Mouse (Mus musculus): ENCODE data around the gene Cyp11a1. TPM values are rescaled to one million over a fixed set of nuclear protein-coding genes. Genes with fewer than 3 reads are reported as not detected.

Gene Cyp11a1
- polyA plus RNA-seq, 1 experiment = 0.67 TPM

GRCm38 (mm10) chr9:57992781-57993591 is 13.2 kb upstream of the Cyp11a1 start:
- Histone ChIP-seq H3K27ac (ENCODE audit: insufficient read depth, low read length) (no peak overlapping the region), H3K4me1 (ENCODE audit: control insufficient read depth, insufficient read depth, insufficient read length) (peaks cover 22% of the 10 kb centered on the region; the same call in 1 of the 2 replicates), H3K27me3 (ENCODE audit: control insufficient read depth, insufficient read depth, low read length) (peaks cover 2% of the 10 kb centered on the region; the same call in 1 of the 2 replicates), H3K36me3 (ENCODE audit: control insufficient read depth, insufficient read depth, low read length) (no peaks in the 10 kb centered on the region), H3K4me3 (ENCODE audit: extremely low read depth, insufficient read depth, insufficient read length) (no peak overlapping the region)
- no peak for DNase-seq (ENCODE audit: low read depth in 1 of 2, low spot score in 2 of 2)
- no peak for TF ChIP-seq CTCF (IDR thresholded peaks at IDR 0.05; ENCODE audit: extremely low read depth, insufficient read depth, insufficient read length, insufficient replicate concordance)
- no peak for TF ChIP-seq POLR2A (IDR thresholded peaks at IDR 0.05; ENCODE audit: low read depth, low read length)
- WGBS = 37% methylated on average over 8 of the region's 8 CpGs

GRCm38 (mm10) chr9:57995282-57995681 is 10.9 kb upstream of the Cyp11a1 start:
- 50% methylated on average over 4 of the region's 4 CpGs for WGBS
- Histone ChIP-seq H3K27ac (ENCODE audit: insufficient read depth, low read length) (no peak overlapping the region), H3K36me3 (ENCODE audit: control insufficient read depth, insufficient read depth, low read length) (no peaks in the 10 kb centered on the region), H3K4me1 (ENCODE audit: control insufficient read depth, insufficient read depth, insufficient read length) (peaks cover 10% of the 10 kb centered on the region; the same call in 1 of the 2 replicates), H3K4me3 (ENCODE audit: extremely low read depth, insufficient read depth, insufficient read length) (no peak overlapping the region), H3K27me3 (ENCODE audit: control insufficient read depth, insufficient read depth, low read length) (peaks cover 2% of the 10 kb centered on the region; the same call in 1 of the 2 replicates)
- 0 out of 2 replicates have a peak, but pooled peaks have one; percentile 6 for TF ChIP-seq CTCF (IDR thresholded peaks at IDR 0.05; ENCODE audit: extremely low read depth, insufficient read depth, insufficient read length, insufficient replicate concordance)
- no peak for TF ChIP-seq POLR2A (IDR thresholded peaks at IDR 0.05; ENCODE audit: low read depth, low read length)
- DNase-seq (ENCODE audit: low read depth in 1 of 2, low spot score in 2 of 2) = peak in 1 of 2 experiments; percentile 34

- DNase-seq (ENCODE audit: low read depth in 1 of 2, low spot score in 2 of 2) = no peak
- no peak overlapping the region for H3K4me3 ChIP-seq (ENCODE audit: extremely low read depth, insufficient read depth, insufficient read length)
- H3K27ac ChIP-seq (ENCODE audit: insufficient read depth, low read length) = no peak overlapping the region
- peaks cover 2% of the 10 kb centered on the region; the same call in 1 of the 2 replicates for H3K27me3 ChIP-seq (ENCODE audit: control insufficient read depth, insufficient read depth, low read length)
- WGBS = 49% methylated on average over 13 of the region's 13 CpGs
- peaks cover 9% of the 10 kb centered on the region; the same call in 1 of the 2 replicates for H3K4me1 ChIP-seq (ENCODE audit: control insufficient read depth, insufficient read depth, insufficient read length)
- TF ChIP-seq CTCF (IDR thresholded peaks at IDR 0.05; ENCODE audit: extremely low read depth, insufficient read depth, insufficient read length, insufficient replicate concordance) (no peak), POLR2A (IDR thresholded peaks at IDR 0.05; ENCODE audit: low read depth, low read length) (no peak)
- H3K36me3 ChIP-seq (ENCODE audit: control insufficient read depth, insufficient read depth, low read length) = no peaks in the 10 kb centered on the region
Observed at GRCm38 (mm10) chr9:57997511-57998031, 8.6 kb upstream of the Cyp11a1 start.

DNA sequence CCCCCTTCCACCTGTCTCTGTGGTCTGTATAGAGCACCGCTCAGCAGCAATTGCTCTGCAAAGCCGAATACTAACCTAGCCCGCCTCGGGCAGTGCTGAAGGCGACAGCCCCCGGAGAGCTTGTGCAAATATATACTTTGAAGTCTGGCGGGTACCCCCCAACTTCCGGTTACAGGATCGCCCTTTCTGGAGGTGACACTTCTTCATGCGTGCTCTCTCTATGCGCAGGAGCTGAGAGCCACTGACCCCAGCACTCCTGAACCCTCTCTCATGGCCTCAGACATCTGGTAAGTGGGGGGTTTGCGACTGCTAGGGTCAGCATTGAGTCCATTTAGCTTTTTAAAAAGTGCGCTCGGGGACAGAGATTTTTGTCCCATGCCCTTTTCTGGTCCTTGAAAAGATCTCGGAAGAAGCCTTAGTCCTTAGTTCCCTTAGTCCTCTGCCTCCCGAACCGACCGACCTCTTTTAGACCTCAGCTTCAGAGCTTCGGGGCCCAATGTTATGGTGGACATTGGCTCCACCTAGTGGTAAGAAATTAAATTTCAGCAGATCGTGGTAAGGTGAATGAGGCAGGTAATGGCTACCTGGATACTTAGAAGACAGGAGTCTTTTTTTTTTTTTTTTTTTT is 8.1 kb upstream of the Cyp11a1 start:
- DNase-seq (ENCODE audit: low read depth in 1 of 2, low spot score in 2 of 2) = peak; percentile 47 to 54
- TF ChIP-seq POLR2A (IDR thresholded peaks at IDR 0.05; ENCODE audit: low read depth, low read length) (no peak), CTCF (IDR thresholded peaks at IDR 0.05; ENCODE audit: extremely low read depth, insufficient read depth, insufficient read length, insufficient replicate concordance) (peak; percentile 71; the same call in 1 of the 2 replicates)
- 4% methylated on average over 20 of the region's 20 CpGs for WGBS
- Histone ChIP-seq H3K4me1 (ENCODE audit: control insufficient read depth, insufficient read depth, insufficient read length) (peaks cover 9% of the 10 kb centered on the region; the same call in 1 of the 2 replicates), H3K27ac (ENCODE audit: insufficient read depth, low read length) (no peak overlapping the region), H3K36me3 (ENCODE audit: control insufficient read depth, insufficient read depth, low read length) (no peaks in the 10 kb centered on the region), H3K4me3 (ENCODE audit: extremely low read depth, insufficient read depth, insufficient read length) (peak overlapping the region; percentile 30), H3K27me3 (ENCODE audit: control insufficient read depth, insufficient read depth, low read length) (peaks cover 2% of the 10 kb centered on the region; the same call in 1 of the 2 replicates)

DNA sequence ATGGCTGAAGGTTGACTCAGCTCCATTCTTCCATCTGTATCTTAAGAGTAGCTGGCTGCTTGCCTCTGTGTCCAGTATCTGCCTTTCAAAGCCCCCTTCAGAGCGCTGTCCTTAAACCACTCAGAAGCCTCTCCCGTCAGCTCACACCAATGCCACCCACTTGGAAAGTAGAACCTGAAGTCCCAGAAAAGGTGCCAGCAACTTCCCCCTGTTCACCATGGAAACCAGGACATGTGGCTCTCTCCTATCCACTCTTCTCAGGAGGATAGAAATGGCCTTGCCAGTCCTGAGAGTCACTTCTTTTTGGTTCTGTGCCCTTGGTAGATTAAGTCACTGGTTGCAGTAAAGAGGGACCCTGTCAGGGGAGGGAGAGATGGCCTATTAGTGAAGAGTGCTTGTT is 7.5 kb upstream of the Cyp11a1 start:
- H3K27ac ChIP-seq (ENCODE audit: insufficient read depth, low read length) = no peak overlapping the region
- peaks cover 2% of the 10 kb centered on the region; the same call in 1 of the 2 replicates for H3K27me3 ChIP-seq (ENCODE audit: control insufficient read depth, insufficient read depth, low read length)
- 0 out of 2 replicates have a peak, but pooled peaks cover 5% of the 10 kb centered on the region for H3K4me1 ChIP-seq (ENCODE audit: control insufficient read depth, insufficient read depth, insufficient read length)
- WGBS = 61% methylated on average over 2 of the region's 2 CpGs
- H3K36me3 ChIP-seq (ENCODE audit: control insufficient read depth, insufficient read depth, low read length) = no peaks in the 10 kb centered on the region
- TF ChIP-seq CTCF (IDR thresholded peaks at IDR 0.05; ENCODE audit: extremely low read depth, insufficient read depth, insufficient read length, insufficient replicate concordance) = no peak
- no peak for TF ChIP-seq POLR2A (IDR thresholded peaks at IDR 0.05; ENCODE audit: low read depth, low read length)
- H3K4me3 ChIP-seq (ENCODE audit: extremely low read depth, insufficient read depth, insufficient read length) = no peak overlapping the region
- DNase-seq (ENCODE audit: low read depth in 1 of 2, low spot score in 2 of 2) = no peak

DNA sequence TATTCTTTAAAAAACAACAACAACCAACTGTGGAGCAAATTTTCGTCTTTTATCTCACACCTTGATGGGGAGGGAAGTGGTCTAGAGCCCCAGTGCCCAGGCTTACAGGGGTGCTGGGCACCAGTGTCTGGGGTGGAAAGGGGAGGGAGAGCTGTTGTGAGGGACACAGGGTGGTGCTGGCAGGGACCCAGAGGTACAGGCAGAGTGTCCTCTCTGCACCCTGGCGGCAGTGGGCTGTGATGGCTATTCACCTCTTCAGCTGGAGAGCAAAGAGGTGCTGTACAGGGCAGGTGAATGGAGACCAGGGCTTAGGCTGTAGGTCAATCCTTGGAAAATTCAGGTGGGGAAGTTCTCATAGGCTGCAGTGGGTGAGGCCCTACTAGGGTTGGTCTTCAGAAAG is 6.5 kb upstream of the Cyp11a1 start:
- no peak overlapping the region for H3K27ac ChIP-seq (ENCODE audit: insufficient read depth, low read length)
- DNase-seq (ENCODE audit: low read depth in 1 of 2, low spot score in 2 of 2) = no peak
- 0 out of 2 replicates have a peak, but pooled peaks cover 4% of the 10 kb centered on the region for H3K4me1 ChIP-seq (ENCODE audit: control insufficient read depth, insufficient read depth, insufficient read length)
- WGBS = 67% methylated on average over 2 of the region's 2 CpGs
- no peak overlapping the region for H3K4me3 ChIP-seq (ENCODE audit: extremely low read depth, insufficient read depth, insufficient read length)
- no peaks in the 10 kb centered on the region for H3K36me3 ChIP-seq (ENCODE audit: control insufficient read depth, insufficient read depth, low read length)
- H3K27me3 ChIP-seq (ENCODE audit: control insufficient read depth, insufficient read depth, low read length) = peaks cover 2% of the 10 kb centered on the region; the same call in 1 of the 2 replicates
- no peak for TF ChIP-seq CTCF (IDR thresholded peaks at IDR 0.05; ENCODE audit: extremely low read depth, insufficient read depth, insufficient read length, insufficient replicate concordance)
- no peak for TF ChIP-seq POLR2A (IDR thresholded peaks at IDR 0.05; ENCODE audit: low read depth, low read length)
